Comparison of ENCODE assay signal across 30 mouse cellular contexts in the genomic region with DNA sequence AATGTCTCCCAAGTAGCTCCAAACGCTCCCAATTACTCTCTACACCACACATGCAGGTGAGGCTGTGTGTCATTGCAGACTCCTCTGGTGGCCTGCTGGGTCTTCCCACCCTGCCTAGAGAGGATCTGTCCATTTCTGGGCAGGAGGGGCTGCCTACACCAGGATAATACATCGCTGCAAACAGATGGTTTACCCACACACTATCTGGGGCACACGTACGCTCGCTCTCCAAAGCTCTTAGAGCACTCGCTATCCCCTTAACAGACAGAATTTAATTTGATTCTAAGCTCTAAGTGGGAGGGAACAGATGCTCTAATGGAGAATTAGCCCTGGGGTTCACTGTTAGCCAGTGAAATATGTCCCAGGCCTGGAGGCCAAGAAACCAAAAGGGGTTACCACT.
DNase-seq lines count a peak whose midpoint lies in the region; ATAC-seq and TF ChIP-seq lines count a peak whose summit lies in the region.
"Had no signal": no experiment of that assay in that cellular context is flagged by ENCODE, and none has a peak within 500 bp of the region (broad histone marks: within the 10 kb centered on the region; RNA-seq: fewer than 3 reads in every experiment).

No protein-coding gene starts in this region.

- no peak for DNase-seq in hindbrain, postnatal 0 days (ENCODE audit: low spot score)
- no peak for DNase-seq in hindbrain, embryonic 10.5 days (ENCODE audit: low spot score)
- peak; percentile 27 for DNase-seq in midbrain, postnatal 0 days (ENCODE audit: low spot score)
- peak; percentile 73 for DNase-seq in layer of hippocampus, adult 9-11 months
- DNase-seq in retina, postnatal 1 day, result peak; percentile 83
- DNase-seq in thymus, postnatal 14 days, result no peak
- DNase-seq: adrenal gland, postnatal 36 days; B cell, adult 2 months; cerebellum, adult 18-20 months; cerebellum, postnatal 36 days; embryo, embryonic 11 days; gastrocnemius, adult 2 months; heart, postnatal 36 days; kidney, adult 18-20 months; lung, adult 18-20 months; lung, postnatal 10 days; right cerebral cortex, postnatal 25 days; spleen, adult 18-20 months; thymus, adult 18-20 months had no signal

- H3K4me3 ChIP-seq in hindbrain, postnatal 0 days (ENCODE audit: low read length), result no peak overlapping the region
- no peak overlapping the region for H3K4me3 ChIP-seq in hindbrain, embryonic 10.5 days
- H3K4me3 ChIP-seq in midbrain, postnatal 0 days (ENCODE audit: low read depth, low read length), result no peak overlapping the region
- H3K4me3 ChIP-seq in midbrain, embryonic 15.5 days, result no peak overlapping the region
- H3K4me3 ChIP-seq: embryonic facial prominence, embryonic 13.5 days; erythroblast, embryonic 14.5 days; forebrain, embryonic 12.5 days; gastrocnemius, adult 2 months; limb, embryonic 13.5 days; liver, embryonic 12.5 days; midbrain, embryonic 13.5 days; neural tube, embryonic 12.5 days had no signal

- no peak overlapping the region for H3K4me2 ChIP-seq in hindbrain, postnatal 0 days (ENCODE audit: low read depth, low read length)
- no peak overlapping the region for H3K4me2 ChIP-seq in midbrain, postnatal 0 days (ENCODE audit: low read depth, low read length, poor library complexity, severe bottlenecking)
- no peak overlapping the region for H3K4me2 ChIP-seq in midbrain, embryonic 15.5 days
- H3K4me2 ChIP-seq: embryonic facial prominence, embryonic 13.5 days; forebrain, embryonic 12.5 days; limb, embryonic 13.5 days; liver, embryonic 12.5 days; midbrain, embryonic 13.5 days; neural tube, embryonic 12.5 days had no signal

- H3K9ac ChIP-seq in hindbrain, postnatal 0 days (replicated peaks; ENCODE audit: low read length), result no peak overlapping the region
- no peak overlapping the region for H3K9ac ChIP-seq in midbrain, postnatal 0 days (replicated peaks; ENCODE audit: low read length, poor library complexity, severe bottlenecking)
- H3K9ac ChIP-seq in midbrain, embryonic 15.5 days, result no peak overlapping the region
- H3K9ac ChIP-seq: embryonic facial prominence, embryonic 13.5 days; forebrain, embryonic 12.5 days; limb, embryonic 13.5 days; liver, embryonic 12.5 days; midbrain, embryonic 13.5 days; neural tube, embryonic 12.5 days had no signal

- H3K4me1 ChIP-seq in hindbrain, postnatal 0 days (ENCODE audit: insufficient read depth, low read length), result no peaks in the 10 kb centered on the region
- peaks cover 12% of the 10 kb centered on the region for H3K4me1 ChIP-seq in hindbrain, embryonic 10.5 days (replicated peaks)
- H3K4me1 ChIP-seq in midbrain, postnatal 0 days (ENCODE audit: insufficient read depth, low read length), result no peaks in the 10 kb centered on the region
- H3K4me1 ChIP-seq in midbrain, embryonic 15.5 days, result no peaks in the 10 kb centered on the region
- H3K4me1 ChIP-seq: liver, embryonic 12.5 days had no signal

- H3K36me3 ChIP-seq in hindbrain, postnatal 0 days (ENCODE audit: insufficient read depth, low read length), result peaks cover 16% of the 10 kb centered on the region; the same call in 1 of the 2 replicates
- no peaks in the 10 kb centered on the region for H3K36me3 ChIP-seq in hindbrain, embryonic 10.5 days
- H3K36me3 ChIP-seq in midbrain, postnatal 0 days (ENCODE audit: insufficient read depth, low read length), result peaks cover 28% of the 10 kb centered on the region
- no peaks in the 10 kb centered on the region for H3K36me3 ChIP-seq in midbrain, embryonic 15.5 days (replicated peaks)
- H3K36me3 ChIP-seq: embryonic facial prominence, embryonic 13.5 days; forebrain, embryonic 12.5 days; limb, embryonic 13.5 days; midbrain, embryonic 13.5 days; neural tube, embryonic 12.5 days had no signal

- H3K27me3 ChIP-seq in hindbrain, postnatal 0 days (ENCODE audit: insufficient read depth, low read length), result no peaks in the 10 kb centered on the region
- no peaks in the 10 kb centered on the region for H3K27me3 ChIP-seq in hindbrain, embryonic 10.5 days (ENCODE audit: insufficient read depth, poor library complexity, severe bottlenecking)
- no peaks in the 10 kb centered on the region for H3K27me3 ChIP-seq in midbrain, postnatal 0 days (ENCODE audit: insufficient read depth, low read length)
- no peaks in the 10 kb centered on the region for H3K27me3 ChIP-seq in midbrain, embryonic 15.5 days (replicated peaks)
- H3K27me3 ChIP-seq: embryonic facial prominence, embryonic 13.5 days; forebrain, embryonic 12.5 days; limb, embryonic 13.5 days; liver, embryonic 12.5 days; midbrain, embryonic 13.5 days; neural tube, embryonic 12.5 days had no signal

- H3K9me3 ChIP-seq in hindbrain, postnatal 0 days (ENCODE audit: low read length), result no peaks in the 10 kb centered on the region
- H3K9me3 ChIP-seq in hindbrain, embryonic 10.5 days, result no peaks in the 10 kb centered on the region
- no peaks in the 10 kb centered on the region for H3K9me3 ChIP-seq in midbrain, postnatal 0 days (ENCODE audit: low read length)
- H3K9me3 ChIP-seq in midbrain, embryonic 15.5 days, result no peaks in the 10 kb centered on the region
- H3K9me3 ChIP-seq: embryonic facial prominence, embryonic 13.5 days; forebrain, embryonic 12.5 days; G1E; limb, embryonic 13.5 days; liver, embryonic 12.5 days; midbrain, embryonic 13.5 days; neural tube, embryonic 12.5 days had no signal

- no peak for TF ChIP-seq CTCF in hindbrain, postnatal 0 days (IDR thresholded peaks at IDR 0.05; ENCODE audit: low read depth)
- TF ChIP-seq CTCF in midbrain, postnatal 0 days (IDR thresholded peaks at IDR 0.05), result no peak

- peak; percentile 25 for ATAC-seq in hindbrain, postnatal 0 days
- no peak for ATAC-seq in midbrain, postnatal 0 days (ENCODE audit: low FRiP score)
- ATAC-seq in midbrain, embryonic 15.5 days (replicated peaks), result no peak
- ATAC-seq: liver, embryonic 12.5 days; midbrain, embryonic 13.5 days; Patski had no signal

- WGBS in hindbrain, postnatal 0 days, result 58% methylated on average over 6 of the region's 6 CpGs
- WGBS in hindbrain, embryonic 10.5 days, result 87% methylated on average over 6 of the region's 6 CpGs
- WGBS in midbrain, postnatal 0 days, result 79% methylated on average over 6 of the region's 6 CpGs
- 69% methylated on average over 6 of the region's 6 CpGs for WGBS in midbrain, embryonic 15.5 days

- no peak overlapping the region for H3K27ac ChIP-seq in hindbrain, postnatal 0 days
- no peak overlapping the region for H3K27ac ChIP-seq in hindbrain, embryonic 10.5 days
- no peak overlapping the region for H3K27ac ChIP-seq in midbrain, postnatal 0 days (ENCODE audit: low read depth, low read length)
- no peak overlapping the region for H3K27ac ChIP-seq in midbrain, embryonic 15.5 days
- H3K27ac ChIP-seq: embryonic facial prominence, embryonic 13.5 days; forebrain, embryonic 12.5 days; gastrocnemius, adult 2 months; kidney, postnatal 0 days; limb, embryonic 13.5 days; liver, embryonic 12.5 days; midbrain, embryonic 13.5 days; neural tube, embryonic 12.5 days had no signal

Comparison
In these comparisons a context has a peak if more than half of its experiments do, and no peak if none do; other contexts are left out.
1. DNase-seq: peak in midbrain, postnatal 0 days (single experiment), layer of hippocampus, adult 9-11 months (single experiment) and retina, postnatal 1 day (single experiment); none in hindbrain, postnatal 0 days (single experiment), hindbrain, embryonic 10.5 days (single experiment) and thymus, postnatal 14 days (single experiment).